Mouse (Mus musculus) G1E (cell line): ENCODE data around the gene Camkmt.

Source experiments
- CTCF ChIP-seq: IDR thresholded peaks from 2 replicates; pipeline ENCODE4 v1.5.1; 2012; ENCODE audit warnings: low read depth, low read length, inconsistent platforms, mixed read lengths
- TAL1 ChIP-seq: conservative IDR thresholded peaks from 2 replicates; pipeline ENCODE4 v1.6.1; 2012; ENCODE audit warnings: low read depth, low read length, inconsistent platforms, mixed read lengths

DNA sequence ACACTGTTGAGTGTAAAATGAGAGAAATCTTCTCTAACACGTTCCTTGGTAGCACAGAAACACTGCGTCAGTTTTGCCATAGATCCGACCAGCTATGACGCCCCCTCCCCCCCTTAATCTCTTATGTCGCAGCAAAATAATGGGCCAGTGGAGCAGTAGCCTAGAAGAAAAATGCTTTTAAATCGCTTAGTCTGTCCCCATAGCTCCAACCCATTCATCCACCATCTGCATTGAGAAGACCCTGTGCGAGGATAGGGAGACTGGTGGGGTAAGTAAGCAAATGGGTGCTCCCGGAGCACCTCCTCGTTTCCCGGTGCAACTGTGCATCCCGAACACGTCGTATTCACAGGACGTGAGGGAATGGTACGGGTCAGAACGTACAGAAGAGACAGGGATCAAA lies 731 bp upstream of the Camkmt start:
- TF ChIP-seq TAL1 (no peak), CTCF (no peak)
